Mouse (Mus musculus) intestine, embryonic 15.5 days (tissue): ENCODE results near the gene Bmp10. TPM values are rescaled to one million over a fixed set of nuclear protein-coding genes. Genes with fewer than 3 reads are reported as not detected.

Experiments
- polyA plus RNA-seq: library from polyadenylated mRNA; unstranded; fragments of >200 nt; fragmentation: Nextera tagmentation; extraction: Ambion mirVana; gene quantifications from 2 replicates; pipeline ENCODE4 v1.2.1, GENCODE M21; 2015

Bmp10 gene
- polyA plus RNA-seq, 1 experiment from 2014 or later, result not detected

Other genes with a start within 250 kb of the Bmp10 start
- gene Antxr1, start 93.2 kb upstream of the Bmp10 start, polyA plus RNA-seq, result 5.9 and 6.5 TPM in 2 replicates
- gene Gkn1, start 78.1 kb upstream of the Bmp10 start, polyA plus RNA-seq, result 0.21 and 0.41 TPM in 2 replicates
- 0.21 TPM in 1 of 2 replicates, not detected in the other for gene Gkn2, start 55.6 kb upstream of the Bmp10 start, polyA plus RNA-seq
- 0.68 and 0.93 TPM in 2 replicates for gene Gkn3, start 40.1 kb upstream of the Bmp10 start, polyA plus RNA-seq
- gene Arhgap25, start 104.3 kb downstream of the Bmp10 start, polyA plus RNA-seq, result 3.4 TPM in 2 replicates
- gene Prokr1, start 161.7 kb downstream of the Bmp10 start, polyA plus RNA-seq, result 2.6 and 2.7 TPM in 2 replicates
- 13.3 and 15.1 TPM in 2 replicates for gene Aplf, start 243.2 kb downstream of the Bmp10 start, polyA plus RNA-seq